Mouse (Mus musculus) left cerebral cortex, adult 2 months (tissue): Measurements from ENCODE around the gene Mapk9. TPM values are rescaled to one million over a fixed set of nuclear protein-coding genes. Genes with fewer than 3 reads are reported as not detected.
"Not testable (repeated sequence)": the region's sequence is repeated elsewhere in the genome, so short reads cannot be mapped to it uniquely, and the experiment has no call there.

Experiments
- DNase-seq, 2 experiments: peaks; one replicate each; pipeline ENCODE4 v3.0.0; 2021 to 2022; ENCODE audit warnings: low spot score in 2 of 2, mixed read lengths in 1 of 2; ENCODE audit errors: extremely low spot score in 1 of 2
- H3K27ac ChIP-seq: fragments of 200-600 bp; 2 replicates; pipeline ENCODE4 v1.8.1; 2022
- H3K4me3 ChIP-seq: fragments of 200-600 bp; 2 replicates; pipeline ENCODE4 v1.8.1; 2022
- CTCF ChIP-seq: fragments of 200-600 bp; IDR thresholded peaks from 2 replicates; pipeline ENCODE4 v1.8.1; 2022; ENCODE audit warnings: antibody characterized with exemption, mild to moderate bottlenecking, moderate library complexity
- intact Hi-C: fragments of 180-260 bp; cut with DNase I; formaldehyde crosslinking; loops from one replicate; pipeline ENCODE4 v1.15.1; 2025
- long read RNA-seq, 2 experiments: library from polyadenylated mRNA; stranded (forward); transcript quantifications; one replicate each; pipeline ENCODE4 v2.0.0; 2021; ENCODE audit warnings: borderline mapping rate in 2 of 2
- total RNA-seq, 2 experiments: library from RNA; stranded (reverse); gene quantifications; 2 replicates each; pipeline ENCODE4 v1.2.3; 2021

The Mapk9 gene
- total RNA-seq: 100 to 1,000 TPM; 221 to 222 TPM
- long read RNA-seq, experiment 1, full-length matches to known transcripts: 220 of 331 reads
- long read RNA-seq, experiment 1, partial matches to known transcripts: 49 of 331 reads
- long read RNA-seq, experiment 1, other reads (novel, unspliced or antisense): 62 of 331 reads
- long read RNA-seq, experiment 2, full-length matches to known transcripts: 152 of 216 reads
- long read RNA-seq, experiment 2, partial matches to known transcripts: 16 of 216 reads
- long read RNA-seq, experiment 2, other reads (novel, unspliced or antisense): 48 of 216 reads

- Histone ChIP-seq H3K4me3 (peak within 1 kb of the TSS; percentile 94), H3K27ac (peak within 1 kb of the TSS; percentile 83)
- intact Hi-C loops: loop anchor here (5.0 to 10.0 kb wide), 2 partner anchors 134 to 192 kb away; partner anchors contain the start of gene Cnot6
- DNase-seq: peak; percentile 97 to 98
- peak; percentile 89 for TF ChIP-seq CTCF
Observed at GRCm38 (mm10) chr11:49846401-49847070, at the start of gene Mapk9. Gene Mapk9, plus strand, starts transcription at chr11:49846751.

- no peak for DNase-seq
- Histone ChIP-seq H3K27ac (no peak overlapping the region), H3K4me3 (no peak overlapping the region)
- intact Hi-C loops: no loop called here
- TF ChIP-seq CTCF: no peak
Observed at GRCm38 (mm10) chr11:49798931-49799330, 47.6 kb upstream of the Mapk9 start.

- TF ChIP-seq CTCF: no peak
- intact Hi-C loops: no loop called here
- Histone ChIP-seq H3K4me3 (no peak overlapping the region), H3K27ac (no peak overlapping the region)
- DNase-seq: no peak
Observed at GRCm38 (mm10) chr11:49801516-49801915, 45.0 kb upstream of the Mapk9 start.

GRCm38 (mm10) chr11:49803801-49804200, 42.8 kb upstream of the Mapk9 start:
- intact Hi-C loops: no loop called here
- no peak for TF ChIP-seq CTCF
- Histone ChIP-seq H3K27ac (no peak overlapping the region), H3K4me3 (no peak overlapping the region)
- no peak for DNase-seq

GRCm38 (mm10) chr11:49806218-49806617, 40.3 kb upstream of the Mapk9 start:
- TF ChIP-seq CTCF: no peak
- Histone ChIP-seq H3K4me3 (no peak overlapping the region), H3K27ac (no peak overlapping the region)
- no peak for DNase-seq
- intact Hi-C loops: no loop called here

- Histone ChIP-seq H3K4me3 (no peak overlapping the region), H3K27ac (no peak overlapping the region)
- intact Hi-C loops: no loop called here
- no peak for DNase-seq
- no peak for TF ChIP-seq CTCF
Observed at GRCm38 (mm10) chr11:49808946-49809345, 37.6 kb upstream of the Mapk9 start.

GRCm38 (mm10) chr11:49810696-49811095, 35.9 kb upstream of the Mapk9 start:
- H3K27ac ChIP-seq, intact Hi-C loops, H3K4me3 ChIP-seq, DNase-seq: not testable (repeated sequence)

GRCm38 (mm10) chr11:49811099-49811541, 35.4 kb upstream of the Mapk9 start:
- DNase-seq: peak in 1 of 2 experiments; percentile 26
- no peak overlapping the region for H3K4me3 ChIP-seq
- intact Hi-C loops: no loop called here
- H3K27ac ChIP-seq: no peak overlapping the region
- TF ChIP-seq CTCF: no peak

GRCm38 (mm10) chr11:49811879-49812278, 34.7 kb upstream of the Mapk9 start:
- TF ChIP-seq CTCF: no peak
- Histone ChIP-seq H3K4me3 (no peak overlapping the region), H3K27ac (no peak overlapping the region)
- DNase-seq: no peak
- intact Hi-C loops: no loop called here

- intact Hi-C loops: loop anchor here (2.0 to 5.0 kb wide), 3 partner anchors 90 to 168 kb away; no protein-coding TSS in a partner anchor
- Histone ChIP-seq H3K4me3 (no peak overlapping the region), H3K27ac (peak overlapping the region; percentile 69)
- TF ChIP-seq CTCF: peak; percentile 4; the same call in 1 of the 2 replicates
- peak; percentile 67 to 68 for DNase-seq
Observed at GRCm38 (mm10) chr11:49818869-49819566, 27.5 kb upstream of the Mapk9 start.

- TF ChIP-seq CTCF: no peak
- DNase-seq: peak in 1 of 2 experiments; percentile 23
- intact Hi-C loops: loop anchor here (2.0 to 5.0 kb wide), 3 partner anchors 91 to 169 kb away; no protein-coding TSS in a partner anchor
- Histone ChIP-seq H3K4me3 (no peak overlapping the region), H3K27ac (peak overlapping the region; percentile 69)
Observed at GRCm38 (mm10) chr11:49819676-49820075, 26.9 kb upstream of the Mapk9 start.

- no peak overlapping the region for H3K4me3 ChIP-seq
- intact Hi-C loops: no loop called here
- no peak for DNase-seq
- no peak for TF ChIP-seq CTCF
- H3K27ac ChIP-seq: no peak overlapping the region
Observed at GRCm38 (mm10) chr11:49820928-49821327, 25.6 kb upstream of the Mapk9 start.
